ENCODE assay signal across 12 mouse cellular contexts in genomic region chr8:91036905-91037304, GRCm38 (mm10).
"Had no signal": no experiment of that assay in that cellular context is flagged by ENCODE, and none has a peak within 500 bp of the region (broad histone marks: within the 10 kb centered on the region; RNA-seq: fewer than 3 reads in every experiment).

No protein-coding gene starts in this region.

- DNase-seq: lung, adult 2 months; lung, postnatal 14 days; lung, postnatal 36 days; midbrain, embryonic 14.5 days; retina, postnatal 1 day; right cerebral cortex, adult 18-20 months; right cerebral cortex, postnatal 25 days; right cerebral cortex, postnatal 4 days; spleen, adult 18-20 months; thymus, adult 2 months; thymus, postnatal 25 days; thymus, postnatal 4 days had no signal
